Mouse (Mus musculus) urinary bladder, adult 18-20 months (tissue): Measurements from ENCODE around the gene Gm7951.
"Not testable (repeated sequence)": the region's sequence is repeated elsewhere in the genome, so short reads cannot be mapped to it uniquely, and the experiment has no call there.

ENCODE experiments used
- DNase-seq, 2 experiments: peaks; one replicate each; pipeline ENCODE4 v3.0.0; 2022; ENCODE audit warnings: low spot score in 2 of 2, mixed read lengths in 2 of 2

Gene Gm7951

GRCm38 (mm10) chr14:42117269-42117668 is at the start of gene Gm7951:
Gm7951 (minus strand) TSS chr14:42117369.
- DNase-seq: not testable (repeated sequence)

- DNase-seq: not testable (repeated sequence)
Measured at GRCm38 (mm10) chr14:42162522-42162921, 45.4 kb upstream of the Gm7951 start, which contains the start of gene Gm17027. Gm17027 (minus strand) TSS chr14:42162622.

GRCm38 (mm10) chr14:42134571-42134970 is 17.4 kb upstream of the Gm7951 start:
- DNase-seq: not testable (repeated sequence)

GRCm38 (mm10) chr14:42133806-42134205 is 16.6 kb upstream of the Gm7951 start:
- DNase-seq: not testable (repeated sequence)
